Mouse (Mus musculus) liver, adult 2 months (tissue): ENCODE results near the gene Rep15. TPM values are rescaled to one million over a fixed set of nuclear protein-coding genes. Genes with fewer than 3 reads are reported as not detected.

ENCODE experiments used
- DNase-seq: peaks from one replicate; pipeline ENCODE4 v3.0.0-alpha.2; 2011; ENCODE audit warnings: low read depth, low spot score; ENCODE audit errors: extremely low read depth
- H3K27ac ChIP-seq: fragments of 200-500 bp; replicated peaks from 2 replicates; pipeline ENCODE4 v1.5.1; 2012; ENCODE audit warnings: low read depth, mild to moderate bottlenecking, control low read depth, inconsistent platforms, low read length; ENCODE audit not compliant: insufficient read depth
- H3K27me3 ChIP-seq: fragments of 200-500 bp; 2 replicates; pipeline ENCODE4 v1.6.1; 2012; ENCODE audit warnings: mild to moderate bottlenecking, moderate library complexity, low read length, inconsistent platforms; ENCODE audit not compliant: control insufficient read depth, insufficient read depth
- H3K36me3 ChIP-seq: fragments of 200-500 bp; 2 replicates; pipeline ENCODE4 v1.6.1; 2012; ENCODE audit warnings: low read length, inconsistent platforms; ENCODE audit not compliant: control insufficient read depth, insufficient read depth
- H3K4me1 ChIP-seq: fragments of 200-500 bp; 2 replicates; pipeline ENCODE4 v1.6.1; 2011; ENCODE audit warnings: low read length; ENCODE audit not compliant: control insufficient read depth, insufficient read depth
- H3K4me3 ChIP-seq: fragments of 200-500 bp; 2 replicates; pipeline ENCODE4 v1.5.1; 2011; ENCODE audit warnings: low read depth, mild to moderate bottlenecking, control low read depth, low read length, moderate library complexity; ENCODE audit not compliant: insufficient read depth
- H3K79me2 ChIP-seq: fragments of 200-500 bp; 2 replicates; pipeline ENCODE4 v1.6.1; 2012; ENCODE audit warnings: inconsistent platforms, mild to moderate bottlenecking, low read length, moderate library complexity; ENCODE audit not compliant: control insufficient read depth, insufficient read depth
- H3K9ac ChIP-seq: fragments of 200-500 bp; 2 replicates; pipeline ENCODE4 v1.6.1; 2012; ENCODE audit warnings: low read depth, mild to moderate bottlenecking, control low read depth, inconsistent platforms, low read length
- CTCF ChIP-seq: fragments of 200-500 bp; IDR thresholded peaks from 2 replicates; pipeline ENCODE4 v1.5.1; 2011; ENCODE audit warnings: low read depth, low read length, control low read depth
- POLR2A ChIP-seq: fragments of 200-500 bp; IDR thresholded peaks from 2 replicates; pipeline ENCODE4 v1.6.1; 2011; ENCODE audit warnings: low read length, control low read depth; ENCODE audit not compliant: insufficient read depth; ENCODE audit errors: extremely low read depth
- WGBS: fragments of 180-500 bp; shearing (Covaris S2); methylation state at CpG from one replicate; pipeline ENCODE4 v1.1.7; 2018; 5-methylcytosine and 5-hydroxymethylcytosine counted together
- polyA plus RNA-seq: library from polyadenylated mRNA; depleted of rRNA; stranded (reverse); fragments of >200 nt; gene quantifications from 2 replicates; pipeline ENCODE4 v1.2.3, GENCODE M21; 2012
- total RNA-seq: library from RNA; depleted of rRNA; stranded (reverse); fragments of >200 nt; gene quantifications from 2 replicates; pipeline ENCODE4 v1.2.3, GENCODE M21; 2014

Gene Rep15
- total and polyA plus RNA-seq, 2 experiments, result 0.05 to 0.37 TPM

DNA sequence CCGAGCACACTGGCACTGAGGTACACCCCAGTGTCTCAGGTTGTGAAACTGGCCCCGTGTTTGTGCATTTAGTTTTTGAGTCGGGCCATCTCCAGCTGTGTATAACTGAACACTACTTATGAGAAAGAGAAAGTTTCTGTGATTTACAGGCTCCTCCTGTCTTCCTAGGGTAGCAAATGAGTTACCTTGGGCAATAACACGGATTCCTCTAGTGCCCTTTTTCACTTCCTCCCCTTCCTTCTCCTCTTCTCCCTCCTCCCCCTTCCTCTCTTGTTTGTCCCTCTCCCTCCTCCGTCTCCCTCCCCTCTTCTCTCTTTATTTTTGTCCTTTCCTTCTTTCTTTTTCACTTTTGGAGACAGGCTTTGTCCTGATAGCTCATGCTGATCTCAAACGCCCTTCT lies 20.8 kb upstream of the Rep15 start:
- Histone ChIP-seq H3K9ac (no peak overlapping the region), H3K27me3 (no peaks in the 10 kb centered on the region), H3K79me2 (no peaks in the 10 kb centered on the region), H3K4me3 (no peak overlapping the region), H3K4me1 (no peaks in the 10 kb centered on the region), H3K27ac (no peak overlapping the region), H3K36me3 (peaks cover 56% of the 10 kb centered on the region)
- TF ChIP-seq POLR2A, result no peak
- TF ChIP-seq CTCF, result no peak
- 76% methylated on average over 6 of the region's 6 CpGs for WGBS
- DNase-seq, result no peak

DNA sequence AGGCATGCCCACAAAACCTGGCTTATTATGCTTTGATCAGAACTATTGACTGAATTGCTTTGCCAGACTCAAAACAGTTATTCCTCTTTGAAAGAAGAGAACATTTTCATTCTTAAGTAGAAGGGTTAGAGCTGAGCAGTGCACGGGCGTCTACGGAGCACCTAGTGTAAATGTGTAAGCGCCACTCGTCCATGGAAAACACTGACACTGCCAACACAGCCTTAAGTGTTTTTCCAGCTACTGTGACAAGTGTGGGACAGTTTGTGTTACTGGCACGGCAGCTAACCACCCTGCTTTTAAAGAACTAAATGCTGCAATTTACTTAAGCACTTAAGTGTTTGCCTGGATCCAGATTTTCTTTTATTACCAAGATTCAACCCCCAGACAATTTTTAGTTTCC lies 20.4 kb upstream of the Rep15 start:
- peaks cover 53% of the 10 kb centered on the region for H3K36me3 ChIP-seq
- no peak overlapping the region for H3K9ac ChIP-seq
- H3K79me2 ChIP-seq, result no peaks in the 10 kb centered on the region
- no peaks in the 10 kb centered on the region for H3K27me3 ChIP-seq
- no peak overlapping the region for H3K27ac ChIP-seq
- 94% methylated on average over 6 of the region's 6 CpGs for WGBS
- DNase-seq, result no peak
- TF ChIP-seq CTCF (no peak), POLR2A (no peak)
- H3K4me3 ChIP-seq, result no peak overlapping the region
- no peaks in the 10 kb centered on the region for H3K4me1 ChIP-seq

DNA sequence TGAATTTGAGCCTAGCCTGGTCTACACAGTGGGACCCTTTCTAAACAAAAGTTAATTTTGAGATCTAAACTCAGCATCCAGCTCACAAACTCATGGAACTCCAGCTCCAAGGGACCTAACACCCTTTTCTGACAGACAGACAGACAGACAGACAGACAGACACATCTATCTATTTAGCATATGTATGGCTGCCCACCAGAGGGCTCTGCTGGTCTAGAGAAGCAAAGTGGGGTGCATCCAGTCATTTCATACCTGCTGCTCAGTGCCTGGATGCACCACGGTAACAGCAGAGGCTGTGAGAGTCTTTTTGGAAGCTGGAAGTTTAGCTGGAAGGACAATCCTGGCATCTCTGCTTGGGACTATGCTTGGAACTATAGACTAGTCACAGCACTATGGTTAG lies 18.8 kb upstream of the Rep15 start:
- no peak for DNase-seq
- Histone ChIP-seq H3K27me3 (no peaks in the 10 kb centered on the region), H3K36me3 (peaks cover 58% of the 10 kb centered on the region), H3K9ac (no peak overlapping the region), H3K4me1 (no peaks in the 10 kb centered on the region), H3K27ac (no peak overlapping the region), H3K79me2 (no peaks in the 10 kb centered on the region), H3K4me3 (no peak overlapping the region)
- TF ChIP-seq CTCF (no peak), POLR2A (no peak)
- 96% methylated on average over 1 of the region's 1 CpGs for WGBS

- Histone ChIP-seq H3K4me3 (no peak overlapping the region), H3K4me1 (no peaks in the 10 kb centered on the region), H3K27ac (no peak overlapping the region), H3K27me3 (no peaks in the 10 kb centered on the region), H3K79me2 (no peaks in the 10 kb centered on the region), H3K9ac (no peak overlapping the region), H3K36me3 (peaks cover 56% of the 10 kb centered on the region)
- WGBS, result 96% methylated on average over 4 of the region's 4 CpGs
- DNase-seq, result no peak
- no peak for TF ChIP-seq CTCF
- TF ChIP-seq POLR2A, result no peak
These were observed 14.5 kb upstream of the Rep15 start for GRCm38 (mm10) chr6:147017906-147018305.

- WGBS, result 96% methylated on average over 5 of the region's 5 CpGs
- TF ChIP-seq POLR2A (no peak), CTCF (no peak)
- no peak overlapping the region for H3K4me3 ChIP-seq
- no peak for DNase-seq
- peaks cover 56% of the 10 kb centered on the region for H3K36me3 ChIP-seq
- no peak overlapping the region for H3K27ac ChIP-seq
- H3K4me1 ChIP-seq, result no peaks in the 10 kb centered on the region
- no peaks in the 10 kb centered on the region for H3K79me2 ChIP-seq
- no peak overlapping the region for H3K9ac ChIP-seq
- no peaks in the 10 kb centered on the region for H3K27me3 ChIP-seq
These were observed 14.0 kb upstream of the Rep15 start for GRCm38 (mm10) chr6:147018364-147018763.

DNA sequence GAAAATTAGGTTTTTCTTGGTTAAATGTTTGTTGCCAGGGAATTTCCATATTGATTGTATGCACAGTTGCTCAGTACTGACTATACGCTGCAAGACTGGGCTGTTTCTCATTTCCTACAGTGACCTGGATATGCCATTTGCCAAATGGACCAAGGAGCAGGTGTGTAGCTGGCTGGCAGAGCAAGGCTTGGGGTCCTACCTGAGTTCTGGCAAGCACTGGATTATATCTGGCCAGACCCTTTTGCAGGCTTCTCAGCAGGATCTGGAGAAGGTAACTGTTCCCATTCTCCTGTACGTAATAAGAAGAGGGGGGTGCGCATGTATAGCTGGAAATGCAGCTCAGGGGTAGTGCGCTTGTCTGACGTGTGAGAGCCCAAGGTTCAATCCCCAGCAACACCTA lies 11.2 kb upstream of the Rep15 start:
- H3K36me3 ChIP-seq, result peaks cover 43% of the 10 kb centered on the region
- 93% methylated on average over 5 of the region's 5 CpGs for WGBS
- no peak for TF ChIP-seq POLR2A
- no peak for TF ChIP-seq CTCF
- H3K4me1 ChIP-seq, result no peaks in the 10 kb centered on the region
- no peak for DNase-seq
- H3K27me3 ChIP-seq, result no peaks in the 10 kb centered on the region
- H3K4me3 ChIP-seq, result no peak overlapping the region
- no peak overlapping the region for H3K27ac ChIP-seq
- H3K9ac ChIP-seq, result no peak overlapping the region
- no peaks in the 10 kb centered on the region for H3K79me2 ChIP-seq
